Mouse (Mus musculus) testis, adult 2 months (tissue): ENCODE measurements around the gene Farp1. TPM values are rescaled to one million over a fixed set of nuclear protein-coding genes. Genes with fewer than 3 reads are reported as not detected.

Experiments used
- H3K27ac ChIP-seq: fragments of 200-500 bp; 2 replicates; pipeline ENCODE4 v1.5.1; 2012; ENCODE audit warnings: low read depth, low read length; ENCODE audit not compliant: control insufficient read depth, insufficient read depth
- H3K27me3 ChIP-seq: fragments of 200-500 bp; 2 replicates; pipeline ENCODE4 v1.6.1; 2012; ENCODE audit warnings: mild to moderate bottlenecking, low read length, moderate library complexity; ENCODE audit not compliant: control insufficient read depth, insufficient read depth
- H3K36me3 ChIP-seq: fragments of 200-500 bp; 2 replicates; pipeline ENCODE4 v1.6.1; 2012; ENCODE audit warnings: mild to moderate bottlenecking, low read length; ENCODE audit not compliant: control insufficient read depth, insufficient read depth
- H3K4me1 ChIP-seq: fragments of 200-500 bp; 2 replicates; pipeline ENCODE4 v1.6.1; 2012; ENCODE audit warnings: low read length; ENCODE audit not compliant: control insufficient read depth, insufficient read depth
- H3K4me3 ChIP-seq: fragments of 200-500 bp; 2 replicates; pipeline ENCODE4 v1.5.1; 2012; ENCODE audit warnings: low read depth, mild to moderate bottlenecking, low read length, moderate library complexity, mixed read lengths; ENCODE audit not compliant: control insufficient read depth
- CTCF ChIP-seq: fragments of 200-500 bp; IDR thresholded peaks from 2 replicates; pipeline ENCODE4 v1.5.1; 2012; ENCODE audit warnings: low read depth, mild to moderate bottlenecking, inconsistent platforms, low read length, moderate library complexity; ENCODE audit not compliant: control insufficient read depth, insufficient read depth, insufficient replicate concordance
- POLR2A ChIP-seq: fragments of 200-500 bp; IDR thresholded peaks from 2 replicates; pipeline ENCODE4 v1.6.1; 2012; ENCODE audit warnings: low read depth, mild to moderate bottlenecking, inconsistent platforms, low read length, moderate library complexity; ENCODE audit not compliant: control insufficient read depth
- polyA plus RNA-seq: library from polyadenylated mRNA; depleted of rRNA; stranded (reverse); fragments of >200 nt; gene quantifications from 2 replicates; pipeline ENCODE4 v1.2.3, GENCODE M21; 2012

The Farp1 gene
- polyA plus RNA-seq, 1 experiment = 1.4 TPM

GRCm38 (mm10) chr14:121143831-121144455, 108.9 kb downstream of the Farp1 start:
- no peak overlapping the region for H3K4me3 ChIP-seq
- TF ChIP-seq POLR2A (no peak), CTCF (no peak)
- H3K27me3 ChIP-seq = no peaks in the 10 kb centered on the region
- H3K4me1 ChIP-seq = no peaks in the 10 kb centered on the region
- no peaks in the 10 kb centered on the region for H3K36me3 ChIP-seq
- H3K27ac ChIP-seq = no peak overlapping the region

- no peak overlapping the region for H3K27ac ChIP-seq
- no peaks in the 10 kb centered on the region for H3K27me3 ChIP-seq
- H3K4me3 ChIP-seq = no peak overlapping the region
- no peaks in the 10 kb centered on the region for H3K4me1 ChIP-seq
- TF ChIP-seq POLR2A (no peak), CTCF (no peak)
- H3K36me3 ChIP-seq = no peaks in the 10 kb centered on the region
These were observed 109.5 kb downstream of the Farp1 start for GRCm38 (mm10) chr14:121144496-121144895.

- Histone ChIP-seq H3K4me1 (no peaks in the 10 kb centered on the region), H3K27me3 (no peaks in the 10 kb centered on the region), H3K36me3 (no peaks in the 10 kb centered on the region), H3K4me3 (no peak overlapping the region), H3K27ac (no peak overlapping the region)
- no peak for TF ChIP-seq POLR2A
- no peak for TF ChIP-seq CTCF
These were observed 110.3 kb downstream of the Farp1 start for GRCm38 (mm10) chr14:121145291-121145690.

- Histone ChIP-seq H3K27ac (no peak overlapping the region), H3K36me3 (no peaks in the 10 kb centered on the region), H3K4me1 (no peaks in the 10 kb centered on the region), H3K4me3 (no peak overlapping the region), H3K27me3 (no peaks in the 10 kb centered on the region)
- TF ChIP-seq CTCF (no peak), POLR2A (no peak)
These were observed 110.7 kb downstream of the Farp1 start for GRCm38 (mm10) chr14:121145698-121146097.

- no peak overlapping the region for H3K27ac ChIP-seq
- H3K4me3 ChIP-seq = no peak overlapping the region
- no peaks in the 10 kb centered on the region for H3K36me3 ChIP-seq
- no peaks in the 10 kb centered on the region for H3K4me1 ChIP-seq
- H3K27me3 ChIP-seq = no peaks in the 10 kb centered on the region
- no peak for TF ChIP-seq POLR2A
These were observed 111.2 kb downstream of the Farp1 start for GRCm38 (mm10) chr14:121146213-121146612.

GRCm38 (mm10) chr14:121147026-121147425, 112.0 kb downstream of the Farp1 start:
- Histone ChIP-seq H3K27me3 (no peaks in the 10 kb centered on the region), H3K4me3 (no peak overlapping the region), H3K27ac (no peak overlapping the region), H3K4me1 (no peaks in the 10 kb centered on the region), H3K36me3 (no peaks in the 10 kb centered on the region)
- no peak for TF ChIP-seq CTCF
- no peak for TF ChIP-seq POLR2A

GRCm38 (mm10) chr14:121148088-121148785, 113.2 kb downstream of the Farp1 start:
- H3K4me1 ChIP-seq = no peaks in the 10 kb centered on the region
- no peak for TF ChIP-seq CTCF
- no peak for TF ChIP-seq POLR2A

More at GRCm38 (mm10) chr14:121148088-121148785, 113.2 kb downstream of the Farp1 start:
- H3K4me3 ChIP-seq = no peak overlapping the region
- H3K27me3 ChIP-seq = no peaks in the 10 kb centered on the region
- H3K27ac ChIP-seq = no peak overlapping the region
- no peaks in the 10 kb centered on the region for H3K36me3 ChIP-seq
